Mouse (Mus musculus): Measurements from ENCODE around the gene Siva1. TPM values are rescaled to one million over a fixed set of nuclear protein-coding genes. Genes with fewer than 3 reads are reported as not detected.

Gene Siva1
- polyA plus RNA-seq, 2 experiments, result 179 to 284 TPM

GRCm38 (mm10) chr12:112632084-112632777 lies 12.2 kb upstream of the Siva1 start:
- no peak overlapping the region for H3K4me3 ChIP-seq (replicated peaks; ENCODE audit: low read length)
- DNase-seq (ENCODE audit: low spot score), result no peak
- H3K9me3 ChIP-seq (ENCODE audit: control insufficient read depth, low read length), result no peaks in the 10 kb centered on the region
- ATAC-seq (ENCODE audit: low FRiP score, low read depth), result no peak
- no peak overlapping the region for H3K9ac ChIP-seq (ENCODE audit: low read depth, low read length, severe bottlenecking)
- H3K27ac ChIP-seq (replicated peaks; ENCODE audit: low read depth, low read length), result no peak overlapping the region
- no peaks in the 10 kb centered on the region for H3K36me3 ChIP-seq (ENCODE audit: control insufficient read depth, insufficient read depth, low read length)
- TF ChIP-seq POLR2A (IDR thresholded peaks at IDR 0.05; ENCODE audit: borderline replicate concordance, extremely low read depth, insufficient read depth, insufficient read length), result no peak
- WGBS, result 67% methylated on average over 11 of the region's 11 CpGs
- H3K4me2 ChIP-seq (replicated peaks; ENCODE audit: low read depth, low read length, severe bottlenecking), result no peak overlapping the region
- H3K4me1 ChIP-seq (ENCODE audit: control insufficient read depth, insufficient read depth, low read length), result peaks cover 11% of the 10 kb centered on the region
- no peaks in the 10 kb centered on the region for H3K27me3 ChIP-seq (ENCODE audit: control insufficient read depth, insufficient read depth, low read length)

- H3K27ac ChIP-seq (replicated peaks; ENCODE audit: low read depth, low read length), result no peak overlapping the region
- H3K9me3 ChIP-seq (ENCODE audit: control insufficient read depth, low read length), result no peaks in the 10 kb centered on the region
- ATAC-seq (ENCODE audit: low FRiP score, low read depth), result no peak
- TF ChIP-seq POLR2A (IDR thresholded peaks at IDR 0.05; ENCODE audit: borderline replicate concordance, extremely low read depth, insufficient read depth, insufficient read length), result no peak
- no peak overlapping the region for H3K9ac ChIP-seq (ENCODE audit: low read depth, low read length, severe bottlenecking)
- peaks cover 11% of the 10 kb centered on the region for H3K4me1 ChIP-seq (ENCODE audit: control insufficient read depth, insufficient read depth, low read length)
- no peaks in the 10 kb centered on the region for H3K36me3 ChIP-seq (ENCODE audit: control insufficient read depth, insufficient read depth, low read length)
- no peak for DNase-seq (ENCODE audit: low spot score)
- no peaks in the 10 kb centered on the region for H3K27me3 ChIP-seq (ENCODE audit: control insufficient read depth, insufficient read depth, low read length)
- H3K4me2 ChIP-seq (replicated peaks; ENCODE audit: low read depth, low read length, severe bottlenecking), result no peak overlapping the region
- 77% methylated on average over 5 of the region's 5 CpGs for WGBS
- H3K4me3 ChIP-seq (replicated peaks; ENCODE audit: low read length), result no peak overlapping the region
These were observed 11.6 kb upstream of the Siva1 start for GRCm38 (mm10) chr12:112632907-112633306.

GRCm38 (mm10) chr12:112633686-112634085 lies 10.8 kb upstream of the Siva1 start:
- H3K9me3 ChIP-seq (ENCODE audit: control insufficient read depth, low read length), result no peaks in the 10 kb centered on the region
- DNase-seq (ENCODE audit: low spot score), result no peak
- no peak for ATAC-seq (ENCODE audit: low FRiP score, low read depth)
- no peak overlapping the region for H3K27ac ChIP-seq (replicated peaks; ENCODE audit: low read depth, low read length)
- H3K9ac ChIP-seq (ENCODE audit: low read depth, low read length, severe bottlenecking), result no peak overlapping the region
- H3K4me2 ChIP-seq (replicated peaks; ENCODE audit: low read depth, low read length, severe bottlenecking), result no peak overlapping the region
- no peak for TF ChIP-seq POLR2A (IDR thresholded peaks at IDR 0.05; ENCODE audit: borderline replicate concordance, extremely low read depth, insufficient read depth, insufficient read length)
- 76% methylated on average over 9 of the region's 9 CpGs for WGBS
- H3K4me1 ChIP-seq (ENCODE audit: control insufficient read depth, insufficient read depth, low read length), result peaks cover 9% of the 10 kb centered on the region
- H3K36me3 ChIP-seq (ENCODE audit: control insufficient read depth, insufficient read depth, low read length), result no peaks in the 10 kb centered on the region
- no peaks in the 10 kb centered on the region for H3K27me3 ChIP-seq (ENCODE audit: control insufficient read depth, insufficient read depth, low read length)
- no peak overlapping the region for H3K4me3 ChIP-seq (replicated peaks; ENCODE audit: low read length)

- no peak for TF ChIP-seq POLR2A (IDR thresholded peaks at IDR 0.05; ENCODE audit: borderline replicate concordance, extremely low read depth, insufficient read depth, insufficient read length)
- Histone ChIP-seq H3K9me3 (ENCODE audit: control insufficient read depth, low read length) (no peaks in the 10 kb centered on the region), H3K4me2 (replicated peaks; ENCODE audit: low read depth, low read length, severe bottlenecking) (no peak overlapping the region), H3K9ac (ENCODE audit: low read depth, low read length, severe bottlenecking) (no peak overlapping the region), H3K27me3 (ENCODE audit: control insufficient read depth, insufficient read depth, low read length) (no peaks in the 10 kb centered on the region), H3K4me3 (replicated peaks; ENCODE audit: low read length) (no peak overlapping the region), H3K27ac (replicated peaks; ENCODE audit: low read depth, low read length) (no peak overlapping the region), H3K4me1 (ENCODE audit: control insufficient read depth, insufficient read depth, low read length) (no peaks in the 10 kb centered on the region), H3K36me3 (ENCODE audit: control insufficient read depth, insufficient read depth, low read length) (no peaks in the 10 kb centered on the region)
- no peak for DNase-seq (ENCODE audit: low spot score)
- 81% methylated on average over 10 of the region's 10 CpGs for WGBS
- no peak for ATAC-seq (ENCODE audit: low FRiP score, low read depth)
These were observed 5.0 kb upstream of the Siva1 start for GRCm38 (mm10) chr12:112639526-112639925.

GRCm38 (mm10) chr12:112643126-112643525 lies 1.4 kb upstream of the Siva1 start:
- no peak overlapping the region for H3K4me2 ChIP-seq (replicated peaks; ENCODE audit: low read depth, low read length, severe bottlenecking)
- no peak overlapping the region for H3K9ac ChIP-seq (ENCODE audit: low read depth, low read length, severe bottlenecking)
- H3K27me3 ChIP-seq (ENCODE audit: control insufficient read depth, insufficient read depth, low read length), result no peaks in the 10 kb centered on the region
- no peak for DNase-seq (ENCODE audit: low spot score)
- H3K27ac ChIP-seq (replicated peaks; ENCODE audit: low read depth, low read length), result no peak overlapping the region
- no peak for ATAC-seq (ENCODE audit: low FRiP score, low read depth)
- H3K4me3 ChIP-seq (replicated peaks; ENCODE audit: low read length), result no peak overlapping the region
- peaks cover 7% of the 10 kb centered on the region for H3K36me3 ChIP-seq (ENCODE audit: control insufficient read depth, insufficient read depth, low read length)
- no peak for TF ChIP-seq POLR2A (IDR thresholded peaks at IDR 0.05; ENCODE audit: borderline replicate concordance, extremely low read depth, insufficient read depth, insufficient read length)
- 94% methylated on average over 6 of the region's 6 CpGs for WGBS
- peaks cover 13% of the 10 kb centered on the region; the same call in 1 of the 2 replicates for H3K4me1 ChIP-seq (ENCODE audit: control insufficient read depth, insufficient read depth, low read length)
- H3K9me3 ChIP-seq (ENCODE audit: control insufficient read depth, low read length), result no peaks in the 10 kb centered on the region

Measured in limb, embryonic 14.5 days (tissue).